Mouse (Mus musculus) limb, embryonic 15.5 days (tissue): ENCODE measurements around the gene Tgtp2. TPM values are rescaled to one million over a fixed set of nuclear protein-coding genes. Genes with fewer than 3 reads are reported as not detected.
"Not testable (repeated sequence)": the region's sequence is repeated elsewhere in the genome, so short reads cannot be mapped to it uniquely, and the experiment has no call there.

Experiments used
- ATAC-seq: fragments of 200-750 bp; cut with Nextera tagmentation; 2 replicates; pipeline ENCODE4 v1.8.0; 2017; ENCODE audit warnings: low read depth, moderate TSS enrichment; ENCODE audit not compliant: insufficient number of reproducible peaks, low FRiP score, low TSS enrichment
- H3K27ac ChIP-seq: fragments of 300-500 bp; sonication (generic); 2 replicates; pipeline ENCODE4 v1.5.1; 2015; ENCODE audit warnings: moderate library complexity, mild to moderate bottlenecking, inconsistent platforms
- H3K27me3 ChIP-seq: fragments of 300-500 bp; sonication (generic); 2 replicates; pipeline ENCODE4 v1.6.1; 2015; ENCODE audit warnings: inconsistent platforms
- H3K36me3 ChIP-seq: fragments of 300-500 bp; sonication (generic); 2 replicates; pipeline ENCODE4 v1.6.1; 2015; ENCODE audit warnings: inconsistent platforms
- H3K4me1 ChIP-seq: fragments of 300-500 bp; sonication (generic); 2 replicates; pipeline ENCODE4 v1.6.1; 2015; ENCODE audit warnings: inconsistent platforms
- H3K4me2 ChIP-seq: fragments of 300-500 bp; sonication (generic); 2 replicates; pipeline ENCODE4 v1.6.1; 2015; ENCODE audit warnings: mild to moderate bottlenecking, inconsistent platforms
- H3K4me3 ChIP-seq: fragments of 300-500 bp; sonication (generic); 2 replicates; pipeline ENCODE4 v1.5.1; 2015; ENCODE audit warnings: mild to moderate bottlenecking, inconsistent platforms
- H3K9ac ChIP-seq: fragments of 300-500 bp; sonication (generic); 2 replicates; pipeline ENCODE4 v1.6.1; 2015; ENCODE audit warnings: inconsistent platforms
- H3K9me3 ChIP-seq: fragments of 300-500 bp; sonication (generic); 2 replicates; pipeline ENCODE4 v1.6.1; 2016; ENCODE audit warnings: inconsistent platforms
- WGBS: fragments of 180-500 bp; shearing (Covaris S2); methylation state at CpG from one replicate; pipeline ENCODE4 v1.1.7; 2015; 5-methylcytosine and 5-hydroxymethylcytosine counted together
- polyA plus RNA-seq: library from polyadenylated mRNA; unstranded; fragments of >200 nt; fragmentation: Nextera tagmentation; extraction: Ambion mirVana; gene quantifications from 2 replicates; pipeline ENCODE4 v1.2.1, GENCODE M21; 2015

The Tgtp2 gene
- polyA plus RNA-seq: 0.13 TPM in 1 of 2 replicates, not detected in the other

- H3K4me1 ChIP-seq, ATAC-seq, H3K27me3 ChIP-seq, H3K4me3 ChIP-seq, H3K36me3 ChIP-seq, H3K9ac ChIP-seq, H3K27ac ChIP-seq, H3K9me3 ChIP-seq, H3K4me2 ChIP-seq: not testable (repeated sequence)
- WGBS: 74% methylated on average over 5 of the region's 5 CpGs
Measured at GRCm38 (mm10) chr11:49063713-49064469, at the start of gene Tgtp2. Tgtp2 (minus strand) TSS chr11:49064206.

GRCm38 (mm10) chr11:49112624-49113219, 48.7 kb upstream of the Tgtp2 start:
- no peak overlapping the region for H3K27ac ChIP-seq
- H3K4me1 ChIP-seq: no peaks in the 10 kb centered on the region
- WGBS: 76% methylated on average over 6 of the region's 6 CpGs
- no peak for ATAC-seq
- H3K9me3 ChIP-seq: no peaks in the 10 kb centered on the region
- no peak overlapping the region for H3K9ac ChIP-seq
- no peaks in the 10 kb centered on the region for H3K27me3 ChIP-seq
- H3K4me3 ChIP-seq: no peak overlapping the region
- no peak overlapping the region for H3K4me2 ChIP-seq
- no peaks in the 10 kb centered on the region for H3K36me3 ChIP-seq

- no peaks in the 10 kb centered on the region for H3K9me3 ChIP-seq
- H3K9ac ChIP-seq: no peak overlapping the region
- no peak overlapping the region for H3K27ac ChIP-seq
- H3K27me3 ChIP-seq: no peaks in the 10 kb centered on the region
- 55% methylated on average over 1 of the region's 1 CpGs for WGBS
- no peaks in the 10 kb centered on the region for H3K36me3 ChIP-seq
- ATAC-seq: no peak
- H3K4me3 ChIP-seq: no peak overlapping the region
- H3K4me1 ChIP-seq: no peaks in the 10 kb centered on the region
- no peak overlapping the region for H3K4me2 ChIP-seq
Measured at GRCm38 (mm10) chr11:49111000-49111399, 47.0 kb upstream of the Tgtp2 start.

GRCm38 (mm10) chr11:49108833-49109232, 44.8 kb upstream of the Tgtp2 start:
- Histone ChIP-seq H3K27me3 (no peaks in the 10 kb centered on the region), H3K36me3 (no peaks in the 10 kb centered on the region), H3K4me3 (no peak overlapping the region), H3K4me2 (no peak overlapping the region), H3K4me1 (no peaks in the 10 kb centered on the region), H3K9me3 (no peaks in the 10 kb centered on the region), H3K27ac (no peak overlapping the region), H3K9ac (no peak overlapping the region)
- WGBS: 27% methylated on average over 1 of the region's 1 CpGs
- no peak for ATAC-seq

GRCm38 (mm10) chr11:49107650-49108537, 43.9 kb upstream of the Tgtp2 start:
- Histone ChIP-seq H3K4me3 (no peak overlapping the region), H3K27ac (no peak overlapping the region), H3K27me3 (no peaks in the 10 kb centered on the region), H3K9me3 (no peaks in the 10 kb centered on the region), H3K9ac (no peak overlapping the region), H3K4me1 (no peaks in the 10 kb centered on the region), H3K36me3 (no peaks in the 10 kb centered on the region), H3K4me2 (no peak overlapping the region)
- no peak for ATAC-seq
- 52% methylated on average over 10 of the region's 10 CpGs for WGBS

GRCm38 (mm10) chr11:49105752-49106151, 41.7 kb upstream of the Tgtp2 start:
- Histone ChIP-seq H3K27me3 (no peaks in the 10 kb centered on the region), H3K4me1 (no peaks in the 10 kb centered on the region), H3K36me3 (no peaks in the 10 kb centered on the region), H3K4me3 (no peak overlapping the region), H3K9me3 (no peaks in the 10 kb centered on the region), H3K4me2 (no peak overlapping the region), H3K9ac (no peak overlapping the region), H3K27ac (no peak overlapping the region)
- 67% methylated on average over 1 of the region's 1 CpGs for WGBS
- ATAC-seq: no peak

GRCm38 (mm10) chr11:49103047-49103693, 39.2 kb upstream of the Tgtp2 start:
- H3K4me3 ChIP-seq: no peak overlapping the region
- H3K9ac ChIP-seq: no peak overlapping the region
- H3K9me3 ChIP-seq: no peaks in the 10 kb centered on the region
- no peaks in the 10 kb centered on the region for H3K4me1 ChIP-seq
- no peaks in the 10 kb centered on the region for H3K36me3 ChIP-seq
- WGBS: 16% methylated on average over 8 of the region's 8 CpGs
- H3K27ac ChIP-seq: no peak overlapping the region
- ATAC-seq: no peak
- H3K4me2 ChIP-seq: no peak overlapping the region
- no peaks in the 10 kb centered on the region for H3K27me3 ChIP-seq

GRCm38 (mm10) chr11:49101500-49101899, 37.5 kb upstream of the Tgtp2 start:
- WGBS: 54% methylated on average over 5 of the region's 5 CpGs
- H3K4me2 ChIP-seq: no peak overlapping the region
- no peak overlapping the region for H3K4me3 ChIP-seq

GRCm38 (mm10) chr11:49100409-49100808, 36.4 kb upstream of the Tgtp2 start:
- no peak for ATAC-seq
- Histone ChIP-seq H3K27ac (no peak overlapping the region), H3K4me2 (no peak overlapping the region), H3K4me1 (no peaks in the 10 kb centered on the region), H3K9me3 (no peaks in the 10 kb centered on the region), H3K4me3 (no peak overlapping the region), H3K9ac (no peak overlapping the region), H3K36me3 (no peaks in the 10 kb centered on the region), H3K27me3 (no peaks in the 10 kb centered on the region)
- WGBS: 74% methylated on average over 3 of the region's 3 CpGs

More at GRCm38 (mm10) chr11:49101500-49101899, 37.5 kb upstream of the Tgtp2 start:
- H3K27ac ChIP-seq: no peak overlapping the region
- ATAC-seq: no peak
- no peak overlapping the region for H3K9ac ChIP-seq
- no peaks in the 10 kb centered on the region for H3K36me3 ChIP-seq
- no peaks in the 10 kb centered on the region for H3K4me1 ChIP-seq
- H3K9me3 ChIP-seq: no peaks in the 10 kb centered on the region
- no peaks in the 10 kb centered on the region for H3K27me3 ChIP-seq

GRCm38 (mm10) chr11:49095367-49095766, 31.4 kb upstream of the Tgtp2 start:
- Histone ChIP-seq H3K4me2 (no peak overlapping the region), H3K4me1 (no peaks in the 10 kb centered on the region), H3K36me3 (no peaks in the 10 kb centered on the region), H3K9ac (no peak overlapping the region), H3K27me3 (no peaks in the 10 kb centered on the region), H3K9me3 (no peaks in the 10 kb centered on the region), H3K4me3 (no peak overlapping the region), H3K27ac (no peak overlapping the region)
- no peak for ATAC-seq
- WGBS: 90% methylated on average over 4 of the region's 4 CpGs

- WGBS: 75% methylated on average over 6 of the region's 6 CpGs
- ATAC-seq: no peak
- no peaks in the 10 kb centered on the region for H3K36me3 ChIP-seq
Measured at GRCm38 (mm10) chr11:49093861-49094660, 30.1 kb upstream of the Tgtp2 start.

More at GRCm38 (mm10) chr11:49093861-49094660, 30.1 kb upstream of the Tgtp2 start:
- Histone ChIP-seq H3K4me3 (no peak overlapping the region), H3K9ac (no peak overlapping the region), H3K9me3 (no peaks in the 10 kb centered on the region), H3K4me1 (no peaks in the 10 kb centered on the region), H3K27ac (no peak overlapping the region), H3K27me3 (no peaks in the 10 kb centered on the region), H3K4me2 (no peak overlapping the region)
